Mouse (Mus musculus): ENCODE results near the gene Gm17651.

- TF ChIP-seq POLR2A (IDR thresholded peaks at IDR 0.05; ENCODE audit: low read depth, low read length) = no peak
- TF ChIP-seq CTCF (conservative IDR thresholded peaks at IDR 0.05; ENCODE audit: insufficient read depth, insufficient read length, low read depth, low read length) = peak; percentile 75
These were observed 6.3 kb upstream of the Gm17651 start for GRCm38 (mm10) chr3:97680631-97681320.

Data from kidney, adult 2 months (tissue).